Mouse (Mus musculus) kidney, embryonic 14.5 days (tissue): ENCODE data around the gene Clca3a2. TPM values are rescaled to one million over a fixed set of nuclear protein-coding genes. Genes with fewer than 3 reads are reported as not detected.
"Not testable (repeated sequence)": the region's sequence is repeated elsewhere in the genome, so short reads cannot be mapped to it uniquely, and the experiment has no call there.

Source experiments
- ATAC-seq: fragments of 200-750 bp; cut with Nextera tagmentation; 2 replicates; pipeline ENCODE4 v1.8.0; 2017; ENCODE audit warnings: moderate number of reproducible peaks, mild to moderate bottlenecking, moderate TSS enrichment, moderate library complexity; ENCODE audit not compliant: low FRiP score, low TSS enrichment
- H3K27ac ChIP-seq: fragments of 300-500 bp; sonication (generic); 2 replicates; pipeline ENCODE4 v1.5.1; 2014; ENCODE audit warnings: low read depth, mild to moderate bottlenecking, low read length, moderate library complexity, mixed read lengths
- H3K27me3 ChIP-seq: fragments of 300-500 bp; sonication (generic); 2 replicates; pipeline ENCODE4 v1.6.1; 2014; ENCODE audit warnings: mild to moderate bottlenecking, low read length; ENCODE audit not compliant: control insufficient read depth, insufficient read depth
- H3K36me3 ChIP-seq: fragments of 300-500 bp; sonication (generic); 2 replicates; pipeline ENCODE4 v1.6.1; 2014; ENCODE audit warnings: low read length, mixed read lengths; ENCODE audit not compliant: control insufficient read depth, insufficient read depth
- H3K4me1 ChIP-seq: fragments of 300-500 bp; sonication (generic); 2 replicates; pipeline ENCODE4 v1.6.1; 2014; ENCODE audit warnings: low read length, mixed read lengths; ENCODE audit not compliant: control insufficient read depth, insufficient read depth
- H3K4me2 ChIP-seq: fragments of 300-500 bp; sonication (generic); replicated peaks from 2 replicates; pipeline ENCODE4 v1.6.1; 2014; ENCODE audit warnings: low read depth, mild to moderate bottlenecking, low read length
- H3K4me3 ChIP-seq: fragments of 300-500 bp; sonication (generic); 2 replicates; pipeline ENCODE4 v1.5.1; 2014; ENCODE audit warnings: mild to moderate bottlenecking, low read length
- H3K9ac ChIP-seq: fragments of 300-500 bp; sonication (generic); 2 replicates; pipeline ENCODE4 v1.6.1; 2014; ENCODE audit warnings: low read depth, mild to moderate bottlenecking, low read length, moderate library complexity
- H3K9me3 ChIP-seq: fragments of 300-500 bp; sonication (generic); 2 replicates; pipeline ENCODE4 v1.6.1; 2016; ENCODE audit warnings: low read length; ENCODE audit not compliant: control insufficient read depth
- WGBS: fragments of 180-500 bp; shearing (Covaris S2); extraction: QIAGEN DNeasy Blood & Tissue Kit; methylation state at CpG from one replicate; pipeline ENCODE4 v1.1.7; 2014; 5-methylcytosine and 5-hydroxymethylcytosine counted together
- polyA plus RNA-seq: library from polyadenylated mRNA; unstranded; fragments of >200 nt; fragmentation: Nextera tagmentation; extraction: Ambion mirVana; gene quantifications from 2 replicates; pipeline ENCODE4 v1.2.1, GENCODE M21; 2014

The Clca3a2 gene
- polyA plus RNA-seq, 1 experiment from 2014 or later: not detected

GRCm38 (mm10) chr3:144808153-144808925 lies 11.0 kb downstream of the Clca3a2 start:
- WGBS: 64% methylated on average over 14 of the region's 17 CpGs
- not testable (repeated sequence) for H3K4me2 ChIP-seq, H3K9me3 ChIP-seq, H3K4me3 ChIP-seq, H3K27me3 ChIP-seq, H3K36me3 ChIP-seq, ATAC-seq, H3K4me1 ChIP-seq, H3K9ac ChIP-seq, H3K27ac ChIP-seq

GRCm38 (mm10) chr3:144806626-144807025 lies 12.7 kb downstream of the Clca3a2 start:
- H3K4me2 ChIP-seq, H3K27me3 ChIP-seq, H3K4me3 ChIP-seq, H3K36me3 ChIP-seq, H3K27ac ChIP-seq, H3K9ac ChIP-seq, H3K4me1 ChIP-seq, H3K9me3 ChIP-seq, ATAC-seq: not testable (repeated sequence)
- 86% methylated on average over 2 of the region's 2 CpGs for WGBS

- Histone ChIP-seq H3K36me3 (no peaks in the 10 kb centered on the region), H3K4me3 (no peak overlapping the region), H3K9me3 (no peaks in the 10 kb centered on the region), H3K27ac (no peak overlapping the region), H3K4me1 (no peaks in the 10 kb centered on the region), H3K4me2 (no peak overlapping the region), H3K9ac (no peak overlapping the region), H3K27me3 (no peaks in the 10 kb centered on the region)
- 34% methylated on average over 8 of the region's 8 CpGs for WGBS
- ATAC-seq: no peak
Measured at GRCm38 (mm10) chr3:144801861-144802260, 17.4 kb downstream of the Clca3a2 start.

DNA sequence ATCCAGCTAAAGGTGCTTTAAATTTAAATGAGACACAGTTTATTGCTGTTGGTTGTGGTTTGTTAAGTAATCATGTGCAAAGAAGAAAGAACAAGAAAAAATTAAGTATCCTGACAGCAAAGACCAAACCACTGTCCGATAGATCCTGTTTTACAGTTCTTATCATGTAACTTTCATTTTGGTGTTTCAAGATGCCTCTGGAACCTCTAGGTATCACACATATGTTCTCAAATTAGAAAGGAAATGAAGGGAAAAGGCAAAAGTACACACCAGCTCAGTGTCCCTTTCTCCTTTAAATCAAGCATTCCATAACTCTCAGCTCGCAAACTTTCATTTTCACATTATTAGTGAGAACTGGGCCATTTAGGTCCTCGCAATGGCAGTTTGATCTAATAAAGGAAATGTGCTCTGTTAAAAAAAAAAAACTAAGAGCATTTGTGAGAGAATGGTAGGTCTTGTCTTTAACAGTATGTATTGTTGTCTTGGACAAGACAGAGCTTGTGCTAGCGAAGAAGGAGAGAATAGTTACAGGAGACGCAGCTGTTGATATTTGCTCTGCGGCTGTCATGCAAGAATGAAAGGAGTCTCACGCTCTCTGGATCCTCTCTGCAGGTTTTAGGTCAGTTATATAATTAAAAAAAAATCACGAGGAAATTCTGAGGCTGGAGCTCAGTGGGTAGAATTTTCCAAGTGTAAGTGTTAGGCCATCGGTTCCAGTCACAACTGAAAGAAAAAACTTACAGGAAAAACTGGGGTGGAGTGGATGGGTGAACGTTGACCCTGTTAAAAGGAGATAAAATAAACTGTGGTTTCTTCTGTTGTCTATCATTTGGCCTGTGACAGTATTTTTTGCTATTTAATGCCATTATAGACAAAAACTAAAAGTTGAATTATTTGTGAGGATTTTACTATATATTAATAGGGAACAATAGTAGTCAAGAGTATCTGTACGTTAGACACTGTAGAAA lies 33.8 kb downstream of the Clca3a2 start:
- 89% methylated on average over 11 of the region's 11 CpGs for WGBS
- Histone ChIP-seq H3K27ac (no peak overlapping the region), H3K4me2 (no peak overlapping the region), H3K4me1 (no peaks in the 10 kb centered on the region), H3K9me3 (no peaks in the 10 kb centered on the region), H3K36me3 (no peaks in the 10 kb centered on the region), H3K9ac (no peak overlapping the region), H3K4me3 (no peak overlapping the region), H3K27me3 (no peaks in the 10 kb centered on the region)
- no peak for ATAC-seq

- H3K27me3 ChIP-seq: no peaks in the 10 kb centered on the region
- ATAC-seq: no peak
Measured at GRCm38 (mm10) chr3:144765161-144765560, 54.1 kb downstream of the Clca3a2 start.

GRCm38 (mm10) chr3:144761454-144761853 lies 57.8 kb downstream of the Clca3a2 start:
- ATAC-seq: 0 out of 2 replicates have a peak, but pooled peaks have one; percentile 12
- Histone ChIP-seq H3K4me1 (0 out of 2 replicates have a peak, but pooled peaks cover 6% of the 10 kb centered on the region), H3K4me2 (peak overlapping the region; percentile 19; the same call in 1 of the 2 replicates)

More at GRCm38 (mm10) chr3:144765161-144765560, 54.1 kb downstream of the Clca3a2 start:
- Histone ChIP-seq H3K27ac (no peak overlapping the region), H3K4me3 (no peak overlapping the region), H3K36me3 (no peaks in the 10 kb centered on the region), H3K9me3 (no peaks in the 10 kb centered on the region), H3K4me1 (0 out of 2 replicates have a peak, but pooled peaks cover 6% of the 10 kb centered on the region), H3K9ac (no peak overlapping the region), H3K4me2 (no peak overlapping the region)
- 92% methylated on average over 4 of the region's 4 CpGs for WGBS

DNA sequence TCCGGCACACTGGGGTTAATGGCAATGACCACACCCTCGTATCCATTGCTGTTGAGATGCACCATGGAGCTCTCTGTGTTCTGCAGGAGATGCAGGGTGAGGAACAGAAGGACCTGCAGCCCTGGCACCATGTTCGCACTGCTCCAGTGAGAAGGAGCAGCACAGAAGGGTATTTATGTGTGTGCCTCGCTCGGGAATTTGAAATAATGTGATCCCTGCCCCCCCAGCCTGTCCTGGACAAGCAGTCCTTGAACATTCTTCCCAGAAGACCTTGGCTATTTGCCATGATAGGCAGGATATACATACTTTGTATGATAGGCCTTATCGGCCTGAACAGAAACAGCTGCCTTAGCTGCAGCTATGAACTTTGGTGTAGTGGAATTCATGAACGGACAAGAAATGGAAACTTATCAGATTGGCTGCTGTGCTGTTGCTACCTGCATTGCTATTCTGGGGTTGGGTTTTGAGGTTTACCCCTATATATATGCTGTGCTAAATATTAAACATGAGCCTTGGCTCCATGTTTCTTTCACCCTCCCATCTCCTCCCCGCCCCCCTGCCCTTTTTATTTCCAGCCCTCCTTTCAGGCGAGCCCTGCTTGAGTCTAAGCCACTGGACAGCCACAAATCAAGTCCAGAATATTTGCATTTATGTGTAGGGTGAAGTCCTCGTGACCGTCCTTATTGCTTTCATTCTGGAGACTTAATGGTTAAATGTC lies 58.5 kb downstream of the Clca3a2 start, which contains the start of gene Clca3a1:
Gene Clca3a1 (minus strand): TSS at position 386 of the 718 bp plus-strand sequence.
- H3K27ac ChIP-seq: peak within 1 kb of the TSS; percentile 71
- H3K27me3 ChIP-seq: no peaks in the 10 kb centered on the region
- H3K4me3 ChIP-seq: no peak within 1 kb of the TSS; the same call in 1 of the 2 replicates
- peak within 1 kb of the TSS; percentile 19; the same call in 1 of the 2 replicates for H3K4me2 ChIP-seq
- no peaks in the 10 kb centered on the region for H3K36me3 ChIP-seq
- ATAC-seq: peak; percentile 79; the same call in 1 of the 2 replicates
- 50% methylated on average over 10 of the region's 11 CpGs for WGBS
- 0 out of 2 replicates have a peak, but pooled peaks cover 6% of the 10 kb centered on the region for H3K4me1 ChIP-seq
- no peak within 1 kb of the TSS; the same call in 1 of the 2 replicates for H3K9ac ChIP-seq
- no peaks in the 10 kb centered on the region for H3K9me3 ChIP-seq

More at GRCm38 (mm10) chr3:144761454-144761853, 57.8 kb downstream of the Clca3a2 start:
- Histone ChIP-seq H3K27ac (peak overlapping the region; percentile 71; the same call in 1 of the 2 replicates), H3K9me3 (no peaks in the 10 kb centered on the region), H3K9ac (no peak overlapping the region), H3K36me3 (no peaks in the 10 kb centered on the region), H3K4me3 (no peak overlapping the region), H3K27me3 (no peaks in the 10 kb centered on the region)
- WGBS: 9% methylated on average over 6 of the region's 6 CpGs

DNA sequence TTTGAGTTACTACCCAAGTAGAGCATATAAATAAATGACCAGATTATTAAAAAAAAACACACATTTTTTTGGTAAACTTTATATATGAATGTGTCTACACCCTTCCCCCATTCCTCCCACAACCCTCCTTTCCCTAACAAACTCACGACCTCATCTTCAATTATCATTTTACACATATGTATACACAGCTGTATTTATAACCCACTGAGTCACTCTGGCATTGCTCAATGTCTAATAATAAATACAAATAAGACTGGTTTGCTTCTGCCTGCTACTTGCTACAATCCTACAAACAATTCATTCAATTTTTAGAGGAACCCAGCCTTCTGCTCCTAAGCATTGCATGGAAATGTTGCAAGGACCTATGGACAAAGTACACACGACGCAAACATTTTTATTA lies 59.6 kb downstream of the Clca3a2 start:
- WGBS: 76% methylated on average over 3 of the region's 3 CpGs
- Histone ChIP-seq H3K27me3 (no peaks in the 10 kb centered on the region), H3K9me3 (no peaks in the 10 kb centered on the region), H3K4me2 (no peak overlapping the region), H3K9ac (no peak overlapping the region), H3K4me1 (0 out of 2 replicates have a peak, but pooled peaks cover 6% of the 10 kb centered on the region), H3K36me3 (no peaks in the 10 kb centered on the region), H3K27ac (no peak overlapping the region), H3K4me3 (no peak overlapping the region; the same call in 1 of the 2 replicates)
- no peak for ATAC-seq
